Mouse (Mus musculus) liver, embryonic 14 days (tissue): ENCODE results near the gene Slc25a45. TPM values are rescaled to one million over a fixed set of nuclear protein-coding genes. Genes with fewer than 3 reads are reported as not detected.

ENCODE experiments used
- polyA plus RNA-seq: library from polyadenylated mRNA; depleted of rRNA; stranded (reverse); fragments of >200 nt; gene quantifications from 2 replicates; pipeline ENCODE4 v1.2.3, GENCODE M21; 2012; rRNA removed

Slc25a45 gene
- polyA plus RNA-seq = 5.2 and 7.1 TPM in 2 replicates

GRCm38 (mm10) chr19:5877618-5878361 is at the start of gene Slc25a45:
Gene Slc25a45, plus strand, starts transcription at chr19:5877808.

GRCm38 (mm10) chr19:5874969-5875480 is 2.6 kb upstream of the Slc25a45 start, which contains the start of gene Frmd8:
Gene Frmd8, minus strand, starts transcription at chr19:5875274.

DNA sequence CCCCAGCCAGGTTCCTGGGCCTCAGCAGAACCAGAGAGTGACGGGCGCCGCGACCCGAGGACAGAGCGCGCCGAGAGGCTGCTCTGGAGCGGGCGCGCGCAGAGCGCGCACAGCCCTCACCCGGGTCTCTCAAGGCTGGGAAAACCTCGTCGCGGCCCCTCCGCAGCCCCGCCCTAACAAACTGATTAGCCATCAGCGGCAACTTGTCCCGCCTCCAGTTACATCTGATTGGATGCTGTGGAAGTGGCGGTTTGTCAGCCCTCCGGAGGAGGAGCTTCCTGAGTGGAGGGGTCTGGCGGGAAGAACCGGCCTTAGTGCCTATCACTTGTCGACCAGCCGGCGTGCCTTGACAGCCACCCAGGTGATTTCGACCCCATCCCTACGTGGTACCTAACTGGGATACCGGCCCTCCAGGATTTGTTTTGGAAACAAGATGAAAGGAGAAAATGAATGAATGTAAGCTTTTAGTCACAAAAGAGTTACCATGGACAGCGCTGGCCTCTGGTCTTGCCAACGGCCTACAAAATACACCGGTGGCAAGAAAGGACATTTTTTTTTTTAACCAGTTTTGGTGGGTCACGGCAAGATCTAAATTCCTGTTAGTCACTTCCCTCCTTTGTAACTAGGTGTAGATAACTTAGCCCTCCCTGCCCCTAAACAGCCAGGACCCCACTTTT is 16.5 kb downstream of the Slc25a45 start, which contains the start of gene Tigd3:
TSS of gene Tigd3 (minus strand) at position 148 of the 677 bp plus-strand sequence.

DNA sequence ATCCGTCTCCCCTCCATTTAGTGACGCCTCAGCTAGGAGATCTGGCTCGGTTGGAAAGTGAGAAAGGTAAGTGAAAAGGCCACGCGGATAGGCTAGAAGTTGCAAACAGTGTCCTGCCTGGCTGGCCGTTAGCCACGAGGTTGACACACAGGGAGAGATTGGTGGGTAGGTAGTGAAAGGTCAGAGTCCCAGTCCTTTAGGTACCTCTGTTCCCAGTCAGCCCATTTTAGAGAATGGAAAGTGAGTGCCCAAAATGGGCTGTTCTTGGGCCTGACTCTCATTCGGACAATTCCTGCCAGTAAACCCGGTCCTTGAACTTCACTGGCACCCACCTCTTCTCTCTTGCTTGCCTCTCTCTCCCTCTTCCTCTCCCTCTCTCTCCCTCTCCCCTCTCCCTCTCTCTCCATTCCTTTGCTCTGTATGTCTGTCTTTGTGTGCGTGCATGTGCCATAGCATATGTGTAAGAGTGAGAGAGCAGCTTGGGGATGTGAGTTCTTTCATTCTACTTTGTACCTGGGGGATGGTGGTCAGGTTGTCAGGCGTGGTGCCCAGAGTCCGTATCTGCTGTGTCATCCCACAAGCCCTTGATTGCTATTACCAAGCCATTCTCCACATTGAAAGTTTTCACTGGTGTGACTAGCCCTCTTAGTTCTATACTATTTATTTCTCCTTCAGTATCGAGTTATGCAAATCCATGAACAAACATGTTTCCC is 35.6 kb downstream of the Slc25a45 start, which contains the start of gene Dpf2:
TSS of gene Dpf2 (minus strand) at position 4 of the 713 bp plus-strand sequence.

DNA sequence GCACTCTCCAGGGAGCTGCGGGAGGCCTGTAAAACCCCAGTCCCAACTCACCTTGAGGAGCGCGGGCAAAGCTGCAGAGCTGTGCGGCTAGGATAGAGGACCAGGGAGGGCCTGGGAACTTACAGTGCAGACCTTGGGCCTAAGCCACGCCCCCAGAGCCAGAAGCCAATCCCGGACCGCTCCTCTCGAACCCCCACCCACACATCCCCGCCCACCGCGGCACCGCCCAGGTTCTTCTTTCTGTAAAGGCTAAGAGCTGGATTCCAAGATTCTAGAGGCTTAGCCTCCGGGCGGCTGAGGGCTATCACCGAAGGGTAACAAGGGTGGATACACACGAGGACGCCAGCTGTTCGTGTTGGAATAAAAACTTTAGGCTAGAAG is 47.1 kb downstream of the Slc25a45 start, which contains the start of gene Cdc42ep2:
TSS of gene Cdc42ep2 (minus strand) at position 104 of the 381 bp plus-strand sequence.

Other genes with a start within 250 kb of the Slc25a45 start
- gene Rela, start 240.3 kb upstream of the Slc25a45 start, polyA plus RNA-seq = 12.2 and 17.0 TPM in 2 replicates
- gene Sipa1, start 214.1 kb upstream of the Slc25a45 start, polyA plus RNA-seq = 23.2 and 25.6 TPM in 2 replicates
- 11.5 and 13.8 TPM in 2 replicates for gene Map3k11, start 189.1 kb upstream of the Slc25a45 start, polyA plus RNA-seq
- gene Pcnx3, start 188.9 kb upstream of the Slc25a45 start, polyA plus RNA-seq = 14.3 and 19.3 TPM in 2 replicates
- gene Kcnk7, start 173.4 kb upstream of the Slc25a45 start, polyA plus RNA-seq = 0.05 TPM in 1 of 2 replicates, not detected in the other
- 90.4 and 95.1 TPM in 2 replicates for gene Ehbp1l1, start 151.5 kb upstream of the Slc25a45 start, polyA plus RNA-seq
- 34.2 and 40.2 TPM in 2 replicates for gene Fam89b, start 148.2 kb upstream of the Slc25a45 start, polyA plus RNA-seq
- 1.6 and 3.2 TPM in 2 replicates for gene Ltbp3, start 136.9 kb upstream of the Slc25a45 start, polyA plus RNA-seq
- gene Scyl1, start 106.4 kb upstream of the Slc25a45 start, polyA plus RNA-seq = 23.6 TPM in 2 replicates
- 5.5 and 7.0 TPM in 2 replicates for gene Frmd8, start 2.5 kb upstream of the Slc25a45 start, polyA plus RNA-seq
- 2.2 and 2.7 TPM in 2 replicates for gene Tigd3, start 16.3 kb downstream of the Slc25a45 start, polyA plus RNA-seq
- gene Dpf2, start 35.2 kb downstream of the Slc25a45 start, polyA plus RNA-seq = 31.1 and 35.5 TPM in 2 replicates
- 2.2 and 2.3 TPM in 2 replicates for gene Cdc42ep2, start 47.0 kb downstream of the Slc25a45 start, polyA plus RNA-seq
- gene Pola2, start 86.4 kb downstream of the Slc25a45 start, polyA plus RNA-seq = 55.8 and 62.7 TPM in 2 replicates
- not detected in 2 replicates for gene Slc22a20, start 108.3 kb downstream of the Slc25a45 start, polyA plus RNA-seq
- 24.8 and 29.9 TPM in 2 replicates for gene Capn1, start 138.1 kb downstream of the Slc25a45 start, polyA plus RNA-seq
- gene Syvn1, start 168.8 kb downstream of the Slc25a45 start, polyA plus RNA-seq = 8.8 and 11.9 TPM in 2 replicates
- gene Mrpl49, start 180.0 kb downstream of the Slc25a45 start, polyA plus RNA-seq = 28.3 and 34.1 TPM in 2 replicates
- gene Fau, start 180.0 kb downstream of the Slc25a45 start, polyA plus RNA-seq = 961 and 1,008 TPM in 2 replicates
- gene Znhit2, start 183.4 kb downstream of the Slc25a45 start, polyA plus RNA-seq = 13.5 and 15.6 TPM in 2 replicates
- 29.2 and 36.4 TPM in 2 replicates for gene Tm7sf2, start 190.6 kb downstream of the Slc25a45 start, polyA plus RNA-seq
- gene Vps51, start 199.4 kb downstream of the Slc25a45 start, polyA plus RNA-seq = 20.8 and 25.0 TPM in 2 replicates
- 0.06 TPM in 1 of 2 replicates, not detected in the other for gene Tmem262, start 202.2 kb downstream of the Slc25a45 start, polyA plus RNA-seq
- 0.17 and 0.19 TPM in 2 replicates for gene Gm28374, start 204.4 kb downstream of the Slc25a45 start, polyA plus RNA-seq
- 17.3 and 21.2 TPM in 2 replicates for gene Zfpl1, start 207.1 kb downstream of the Slc25a45 start, polyA plus RNA-seq
- 22.5 and 26.6 TPM in 2 replicates for gene Cdca5, start 207.2 kb downstream of the Slc25a45 start, polyA plus RNA-seq
- gene AC131692.1, start 216.6 kb downstream of the Slc25a45 start, polyA plus RNA-seq = 0.50 and 0.53 TPM in 2 replicates
- 4.2 and 4.4 TPM in 2 replicates for gene Naaladl1, start 228.0 kb downstream of the Slc25a45 start, polyA plus RNA-seq
- 15.7 and 17.5 TPM in 2 replicates for gene Sac3d1, start 240.8 kb downstream of the Slc25a45 start, polyA plus RNA-seq